Mouse (Mus musculus): Measurements from ENCODE around the gene Rnf135.
"Not testable (repeated sequence)": the region's sequence is repeated elsewhere in the genome, so short reads cannot be mapped to it uniquely, and the experiment has no call there.

Gene Rnf135

GRCm38 (mm10) chr11:80183705-80184255, at the start of gene Rnf135:
Rnf135 (plus strand) TSS chr11:80183851.
- no peak for DNase-seq (ENCODE audit: low read depth, low spot score)

- DNase-seq (ENCODE audit: low read depth, low spot score) = no peak
These were observed 48.9 kb upstream of the Rnf135 start for GRCm38 (mm10) chr11:80134744-80135143.

GRCm38 (mm10) chr11:80135954-80136683, 47.5 kb upstream of the Rnf135 start:
- no peak for DNase-seq (ENCODE audit: low read depth, low spot score)

GRCm38 (mm10) chr11:80136786-80137185, 46.9 kb upstream of the Rnf135 start:
- no peak for DNase-seq (ENCODE audit: low read depth, low spot score)

GRCm38 (mm10) chr11:80137773-80138172, 45.9 kb upstream of the Rnf135 start:
- no peak for DNase-seq (ENCODE audit: low read depth, low spot score)

GRCm38 (mm10) chr11:80141825-80142521, 41.7 kb upstream of the Rnf135 start, which contains the start of gene Tefm:
Tefm (minus strand) TSS chr11:80142175.
- peak; percentile 89 for DNase-seq (ENCODE audit: low read depth, low spot score)

GRCm38 (mm10) chr11:80142872-80143271, 40.8 kb upstream of the Rnf135 start:
- DNase-seq (ENCODE audit: low read depth, low spot score) = no peak

- no peak for DNase-seq (ENCODE audit: low read depth, low spot score)
These were observed 37.8 kb upstream of the Rnf135 start for GRCm38 (mm10) chr11:80145787-80146275.

- no peak for DNase-seq (ENCODE audit: low read depth, low spot score)
These were observed 35.9 kb upstream of the Rnf135 start for GRCm38 (mm10) chr11:80147748-80148147.

- no peak for DNase-seq (ENCODE audit: low read depth, low spot score)
These were observed 35.3 kb upstream of the Rnf135 start for GRCm38 (mm10) chr11:80148313-80148712.

- not testable (repeated sequence) for DNase-seq (ENCODE audit: low read depth, low spot score)
These were observed 34.7 kb upstream of the Rnf135 start for GRCm38 (mm10) chr11:80148974-80149373.

GRCm38 (mm10) chr11:80149412-80150023, 34.1 kb upstream of the Rnf135 start:
- no peak for DNase-seq (ENCODE audit: low read depth, low spot score)

- no peak for DNase-seq (ENCODE audit: low read depth, low spot score)
These were observed 33.1 kb upstream of the Rnf135 start for GRCm38 (mm10) chr11:80150566-80150965.

GRCm38 (mm10) chr11:80151541-80151940, 32.1 kb upstream of the Rnf135 start:
- no peak for DNase-seq (ENCODE audit: low read depth, low spot score)

- DNase-seq (ENCODE audit: low read depth, low spot score) = no peak
These were observed 31.3 kb upstream of the Rnf135 start for GRCm38 (mm10) chr11:80152376-80152775.

- peak; percentile 89 for DNase-seq (ENCODE audit: low read depth, low spot score)
These were observed 29.7 kb upstream of the Rnf135 start, which contains the start of gene Adap2 for GRCm38 (mm10) chr11:80153857-80154495. Adap2 (plus strand) TSS chr11:80154105.

- DNase-seq (ENCODE audit: low read depth, low spot score) = no peak
These were observed 29.1 kb upstream of the Rnf135 start for GRCm38 (mm10) chr11:80154501-80154900.

- no peak for DNase-seq (ENCODE audit: low read depth, low spot score)
These were observed 28.1 kb upstream of the Rnf135 start for GRCm38 (mm10) chr11:80155541-80155940.

GRCm38 (mm10) chr11:80155961-80156360, 27.7 kb upstream of the Rnf135 start:
- DNase-seq (ENCODE audit: low read depth, low spot score) = no peak

- no peak for DNase-seq (ENCODE audit: low read depth, low spot score)
These were observed 26.8 kb upstream of the Rnf135 start for GRCm38 (mm10) chr11:80156841-80157240.

- no peak for DNase-seq (ENCODE audit: low read depth, low spot score)
These were observed 24.6 kb upstream of the Rnf135 start for GRCm38 (mm10) chr11:80159018-80159417.
